Mouse (Mus musculus): ENCODE results near the gene Ccdc114.
"Not testable (repeated sequence)": the region's sequence is repeated elsewhere in the genome, so short reads cannot be mapped to it uniquely, and the experiment has no call there.

Ccdc114 gene

GRCm38 (mm10) chr7:45919083-45919671 lies 4.7 kb upstream of the Ccdc114 start:
- DNase-seq, result no peak

GRCm38 (mm10) chr7:45919761-45920160 lies 4.1 kb upstream of the Ccdc114 start:
- no peak for DNase-seq

GRCm38 (mm10) chr7:45920583-45921241 lies 3.2 kb upstream of the Ccdc114 start:
- no peak for DNase-seq

DNA sequence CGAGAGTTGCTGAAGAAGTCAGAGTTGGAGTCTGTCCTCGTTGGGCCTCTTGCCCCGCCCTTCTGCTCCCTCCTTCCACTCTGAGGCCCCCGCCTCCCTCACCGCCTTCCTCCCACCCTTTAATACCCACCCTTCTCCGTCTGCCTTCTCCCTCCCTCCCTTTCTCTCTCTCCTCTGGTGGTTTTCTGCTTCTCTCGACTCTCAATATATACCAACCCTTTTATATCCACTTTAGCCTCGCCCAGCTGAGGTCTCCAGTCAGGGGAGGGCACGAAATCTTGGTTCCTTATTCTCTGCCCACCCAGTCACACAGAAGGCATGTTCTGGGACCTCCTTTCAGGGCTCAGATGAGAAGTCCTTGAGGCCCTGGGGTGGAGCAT lies 2.6 kb upstream of the Ccdc114 start, which contains the start of gene Emp3:
Gene Emp3, minus strand, starts transcription at position 163 of the 380 bp plus-strand sequence.
- DNase-seq, result peak; percentile 51 to 58

GRCm38 (mm10) chr7:45921950-45922600 lies 1.8 kb upstream of the Ccdc114 start:
- DNase-seq, result no peak

GRCm38 (mm10) chr7:45922928-45923761 lies 727 bp upstream of the Ccdc114 start:
- peak; percentile 96 to 97 for DNase-seq

GRCm38 (mm10) chr7:45924429-45924816 lies 551 bp downstream of the Ccdc114 start:
- DNase-seq, result peak; percentile 40 to 54

GRCm38 (mm10) chr7:45928626-45929295 lies 4.9 kb downstream of the Ccdc114 start:
- no peak for DNase-seq

DNA sequence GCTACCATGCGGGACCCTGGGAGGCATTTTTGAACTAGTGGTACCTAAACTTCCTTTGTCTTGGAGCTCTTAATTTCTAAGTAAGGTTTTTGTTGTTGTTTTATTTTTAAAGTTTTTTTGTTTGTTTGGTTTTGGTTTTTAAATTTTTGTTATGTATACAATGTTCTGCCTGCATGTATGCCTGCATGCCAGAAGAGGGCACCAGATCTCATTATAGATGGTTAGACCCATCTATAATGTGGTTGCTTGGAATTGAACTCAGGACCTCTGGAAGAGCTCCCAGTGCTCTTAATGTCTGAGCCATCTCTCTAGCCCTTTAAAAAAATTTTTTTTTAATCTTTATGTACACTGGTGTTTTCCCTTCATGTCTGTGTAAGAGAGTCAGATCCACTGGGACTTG lies 5.8 kb downstream of the Ccdc114 start:
- no peak for DNase-seq

DNA sequence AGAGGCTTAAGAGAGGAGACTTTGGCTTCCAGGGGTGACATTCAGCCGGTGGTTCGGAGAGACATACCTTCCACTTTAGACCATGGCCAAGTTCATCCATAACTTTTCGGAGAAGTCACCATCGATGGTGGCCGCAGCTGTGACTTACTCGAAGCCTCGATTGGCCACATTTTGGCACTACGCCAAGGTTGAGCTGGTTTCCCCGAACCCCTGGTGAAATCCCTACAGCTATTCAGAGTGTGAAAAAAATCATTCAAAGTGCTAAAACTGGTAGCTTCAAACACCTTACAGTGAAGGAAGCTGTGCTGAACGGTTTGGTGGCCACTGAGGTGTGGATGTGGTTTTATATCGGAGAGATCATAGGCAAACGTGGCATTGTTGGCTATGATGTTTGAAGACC lies 9.9 kb downstream of the Ccdc114 start:
- DNase-seq, result not testable (repeated sequence)

GRCm38 (mm10) chr7:45935114-45935513 lies 11.2 kb downstream of the Ccdc114 start:
- peak; percentile 72 to 81 for DNase-seq

GRCm38 (mm10) chr7:45939836-45940235 lies 16.0 kb downstream of the Ccdc114 start:
- peak; percentile 73 to 79 for DNase-seq

GRCm38 (mm10) chr7:45941986-45942385 lies 18.1 kb downstream of the Ccdc114 start:
- DNase-seq, result no peak

DNA sequence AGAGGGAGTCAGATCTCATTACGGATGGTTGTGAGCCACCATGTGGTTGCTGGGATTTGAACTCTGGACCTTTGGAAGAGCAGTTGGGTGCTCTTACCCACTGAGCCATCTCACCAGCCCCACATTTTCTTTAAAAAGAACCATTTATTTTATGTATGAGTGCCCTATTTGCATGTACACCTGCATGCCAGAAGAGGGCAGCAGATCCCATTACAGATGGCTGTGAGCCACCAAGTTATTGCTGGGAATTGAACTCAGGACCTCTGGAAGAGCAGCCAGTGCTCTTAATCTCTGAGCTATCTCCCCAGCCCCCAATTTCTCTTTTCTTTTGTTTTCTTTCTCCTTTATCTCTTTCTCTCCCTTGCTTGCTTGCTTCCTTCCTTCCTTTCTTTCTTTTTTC lies 19.4 kb downstream of the Ccdc114 start:
- not testable (repeated sequence) for DNase-seq

GRCm38 (mm10) chr7:45949061-45949460 lies 25.2 kb downstream of the Ccdc114 start:
- no peak for DNase-seq

DNA sequence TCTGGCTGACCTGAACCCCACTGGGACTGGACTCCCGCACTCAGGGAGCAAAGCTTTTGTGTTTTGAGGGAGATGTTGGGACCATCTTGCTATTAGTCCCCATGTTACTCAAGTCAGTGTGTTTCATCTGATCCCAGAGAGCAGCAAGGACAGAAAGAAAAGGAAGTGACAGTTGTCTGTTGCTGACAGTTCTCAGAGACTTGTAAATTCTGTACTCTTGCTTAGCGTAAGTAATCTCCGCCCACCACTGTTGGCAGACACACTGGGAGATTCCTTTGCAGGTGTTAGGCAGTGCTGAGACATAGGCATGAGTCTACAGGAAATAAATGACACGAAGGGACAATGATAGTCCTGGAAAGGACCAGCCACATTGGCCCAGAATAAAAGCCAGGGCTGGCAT lies 32.7 kb downstream of the Ccdc114 start:
- DNase-seq, result no peak

DNA sequence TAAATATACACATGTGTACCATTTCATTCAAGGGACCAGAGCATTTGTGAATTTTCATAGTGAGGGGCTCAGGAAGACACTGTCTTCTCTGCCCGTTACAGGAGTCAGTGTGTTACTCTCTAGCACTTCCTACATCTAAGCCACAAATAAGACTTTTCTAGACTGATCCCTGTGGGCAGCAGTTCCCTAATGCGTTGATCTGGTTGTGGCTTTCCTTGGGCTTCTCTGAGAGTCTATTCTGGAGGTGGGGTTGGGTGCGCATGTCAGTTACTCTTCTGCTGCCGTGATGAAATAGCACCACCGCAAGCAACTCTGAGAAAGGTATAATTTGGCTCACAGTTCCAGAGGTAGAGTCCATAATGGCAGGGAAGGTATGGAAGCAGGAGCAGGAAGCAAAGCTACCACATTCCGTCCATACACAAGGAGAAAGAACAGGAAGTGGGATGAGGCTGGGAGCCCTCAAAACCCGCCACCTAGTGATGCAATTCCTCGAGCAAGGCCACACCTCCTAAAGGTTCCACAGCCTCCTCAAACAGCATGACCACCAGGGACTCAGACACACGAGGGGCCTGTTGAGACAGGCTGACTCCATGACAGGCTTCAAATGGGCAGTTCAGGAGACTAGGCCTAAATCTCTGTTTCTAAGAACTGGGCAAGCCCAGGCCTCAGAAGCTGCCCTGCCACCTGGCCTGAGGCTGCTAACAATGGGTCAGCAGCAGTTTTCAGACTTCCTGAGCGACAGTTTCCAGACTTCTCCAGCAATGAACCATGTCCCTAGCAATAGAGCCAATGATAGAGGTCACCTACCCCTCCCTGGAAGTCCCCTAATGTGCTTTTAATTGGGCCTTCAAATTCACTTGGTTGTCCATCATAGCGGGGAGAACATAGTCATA lies 48.2 kb downstream of the Ccdc114 start:
- no peak for DNase-seq

DNA sequence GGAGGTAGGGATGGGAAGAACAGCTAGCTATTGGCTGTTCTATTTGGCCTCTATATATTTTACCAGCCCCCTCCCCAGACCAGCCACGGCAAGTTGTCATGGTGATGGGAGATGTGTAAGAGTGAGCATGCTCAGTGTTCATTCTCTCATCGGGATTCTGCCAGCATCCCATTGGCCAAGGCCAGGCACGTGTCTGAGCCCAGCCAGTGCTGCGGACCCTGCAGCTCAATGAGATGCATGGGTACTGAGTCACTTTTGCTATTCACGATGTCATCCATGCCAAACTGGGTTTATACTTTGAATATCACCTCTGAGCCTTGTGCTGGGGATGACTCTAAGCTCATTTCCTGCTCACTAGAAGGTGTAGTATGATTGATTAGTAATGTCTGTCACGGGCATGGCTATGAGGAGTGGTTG lies 49.4 kb downstream of the Ccdc114 start:
- no peak for DNase-seq

- DNase-seq, result no peak
Observed at GRCm38 (mm10) chr7:45974103-45974502, 50.2 kb downstream of the Ccdc114 start.

DNA sequence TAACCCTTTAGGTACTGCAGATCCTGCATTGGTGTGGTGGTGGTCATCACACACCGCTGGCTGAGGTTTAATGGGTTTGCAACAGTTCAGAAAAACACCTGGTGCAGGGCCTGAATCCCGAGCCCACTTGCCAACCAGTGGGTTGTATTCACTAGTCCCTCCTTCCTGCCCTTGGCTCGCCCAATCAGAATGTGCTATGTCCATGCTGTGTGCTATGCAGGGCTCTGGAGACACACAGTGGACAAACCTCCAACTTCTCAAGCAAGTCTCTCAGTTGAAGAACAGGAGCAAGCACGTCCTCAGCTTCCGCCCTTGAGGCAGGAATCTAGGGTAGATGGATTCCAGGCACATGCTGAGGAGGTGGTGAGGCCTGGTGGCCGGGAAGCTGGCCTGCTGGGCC lies 50.6 kb downstream of the Ccdc114 start:
- no peak for DNase-seq

DNA sequence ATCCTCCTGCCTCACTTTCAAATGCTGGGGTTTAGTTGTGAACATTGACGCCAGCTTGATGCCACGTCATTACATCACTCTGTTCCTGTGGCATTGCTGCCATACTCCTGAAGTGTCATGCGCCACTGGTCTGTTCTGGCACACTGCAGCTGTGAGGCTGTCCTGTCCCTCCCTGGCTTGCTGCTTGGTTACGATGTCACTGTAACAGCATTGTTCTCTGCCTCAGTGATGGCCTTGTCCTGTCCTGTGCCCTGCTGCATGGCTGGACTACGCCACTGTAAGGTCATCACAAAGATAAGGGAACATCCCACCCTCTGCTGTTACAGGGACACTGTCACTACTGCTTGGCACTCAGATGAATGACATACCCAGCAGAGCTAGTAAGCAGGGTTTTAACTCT lies 57.7 kb downstream of the Ccdc114 start:
- DNase-seq, result no peak

GRCm38 (mm10) chr7:45986893-45987292 lies 63.0 kb downstream of the Ccdc114 start:
- DNase-seq, result no peak

Data from kidney, postnatal 25 days (tissue).